10 mouse cellular contexts compared by ENCODE assay signal in the genomic region with DNA sequence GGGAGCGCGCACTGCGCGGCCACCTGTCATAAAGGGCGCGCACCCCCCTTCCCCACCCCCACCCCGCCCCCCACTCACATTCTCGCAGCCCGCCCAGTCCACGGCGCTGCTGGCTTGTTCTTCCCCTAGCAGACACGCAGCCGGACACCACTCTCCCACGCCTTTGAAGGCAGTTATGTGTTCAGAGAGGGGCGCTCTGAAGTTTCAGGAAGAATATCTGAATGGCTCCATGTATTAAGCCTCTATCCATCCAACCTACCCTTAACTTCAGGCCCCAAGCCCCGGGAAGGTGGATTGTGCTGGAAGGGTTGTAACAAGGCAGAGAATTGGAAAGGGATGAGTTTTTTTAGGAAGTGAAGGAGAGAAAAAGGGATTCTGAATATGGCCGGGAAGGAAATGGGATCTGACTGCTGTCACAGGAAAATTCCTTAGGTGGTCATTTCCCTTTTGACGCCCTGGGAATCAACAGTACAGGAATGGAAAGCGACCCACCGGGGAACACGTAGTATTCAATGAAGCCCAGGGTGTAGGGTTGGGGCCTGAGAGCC. TPM values are rescaled to one million over a fixed set of nuclear protein-coding genes. Genes with fewer than 3 reads are reported as not detected.
DNase-seq lines count a peak whose midpoint lies in the region; ATAC-seq lines count a peak whose summit lies in the region.
"Had no signal": no experiment of that assay in that cellular context is flagged by ENCODE, and none has a peak within 500 bp of the region (broad histone marks: within the 10 kb centered on the region; RNA-seq: fewer than 3 reads in every experiment).

No protein-coding gene starts in this region.

- peak overlapping the region; percentile 73 for H3K4me2 ChIP-seq in heart, embryonic 14.5 days (ENCODE audit: low read length)
- peak overlapping the region; percentile 59 for H3K4me2 ChIP-seq in hindbrain, embryonic 15.5 days
- H3K4me2 ChIP-seq in midbrain, embryonic 15.5 days = peak overlapping the region; percentile 60

- peaks cover 7% of the 10 kb centered on the region for H3K27me3 ChIP-seq in heart, embryonic 14.5 days (ENCODE audit: control insufficient read depth, insufficient read depth, low read length)
- peaks cover 4% of the 10 kb centered on the region; the same call in 1 of the 2 replicates for H3K27me3 ChIP-seq in hindbrain, embryonic 15.5 days
- H3K27me3 ChIP-seq in midbrain, embryonic 15.5 days (replicated peaks) = peaks cover 6% of the 10 kb centered on the region; the same call in 1 of the 2 replicates

- no peak for DNase-seq in heart, postnatal 25 days (ENCODE audit: low spot score)
- DNase-seq in embryo, embryonic 11 days = peak; percentile 13
- DNase-seq in adipocyte (ENCODE audit: low spot score) = no peak
- no peak for DNase-seq in spleen, postnatal 10 days (ENCODE audit: low spot score in 2 of 2)
- DNase-seq in yolk sac, embryonic 10.5 days (ENCODE audit: low spot score) = no peak

- H3K4me3 ChIP-seq in heart, embryonic 14.5 days (ENCODE audit: control insufficient read depth in 1 of 2, insufficient read depth in 1 of 2, low read depth in 1 of 2, low read length in 2 of 2) = peak overlapping the region; percentile 52 to 56
- peak overlapping the region; percentile 65 for H3K4me3 ChIP-seq in hindbrain, embryonic 15.5 days
- H3K4me3 ChIP-seq in midbrain, embryonic 15.5 days = peak overlapping the region; percentile 68
- H3K4me3 ChIP-seq: erythroblast, embryonic 14.5 days had no signal

- H3K36me3 ChIP-seq in heart, embryonic 14.5 days (ENCODE audit: control insufficient read depth, insufficient read depth, low read length) = no peaks in the 10 kb centered on the region
- H3K36me3 ChIP-seq in hindbrain, embryonic 15.5 days = no peaks in the 10 kb centered on the region
- no peaks in the 10 kb centered on the region for H3K36me3 ChIP-seq in midbrain, embryonic 15.5 days (replicated peaks)

- H3K9ac ChIP-seq in heart, embryonic 14.5 days (ENCODE audit: low read length) = no peak overlapping the region
- peak overlapping the region; percentile 85 for H3K9ac ChIP-seq in hindbrain, embryonic 15.5 days
- peak overlapping the region; percentile 77 for H3K9ac ChIP-seq in midbrain, embryonic 15.5 days

- ATAC-seq in heart, embryonic 14.5 days (ENCODE audit: insufficient number of reproducible peaks, insufficient read depth, low FRiP score, low read depth) = no peak
- peak; percentile 72 for ATAC-seq in hindbrain, embryonic 15.5 days (ENCODE audit: low FRiP score, low read depth)
- ATAC-seq in midbrain, embryonic 15.5 days (replicated peaks) = peak; percentile 73

- 28% methylated on average over 21 of the region's 21 CpGs for WGBS in heart, embryonic 14.5 days
- WGBS in hindbrain, embryonic 15.5 days = 31% methylated on average over 19 of the region's 21 CpGs
- WGBS in midbrain, embryonic 15.5 days = 33% methylated on average over 20 of the region's 21 CpGs

- no peak overlapping the region for H3K27ac ChIP-seq in heart, embryonic 14.5 days (replicated peaks in 1 of 2; ENCODE audit: control insufficient read depth in 1 of 2, insufficient read depth in 1 of 2, low read depth in 2 of 2, low read length in 2 of 2)
- H3K27ac ChIP-seq in hindbrain, embryonic 15.5 days (replicated peaks) = peak overlapping the region; percentile 97
- H3K27ac ChIP-seq in midbrain, embryonic 15.5 days = peak overlapping the region; percentile 97

- H3K4me1 ChIP-seq in heart, embryonic 14.5 days (ENCODE audit: control insufficient read depth in 2 of 2, insufficient read depth in 2 of 2, low read length in 2 of 2) = no peaks in the 10 kb centered on the region
- H3K4me1 ChIP-seq in hindbrain, embryonic 15.5 days (replicated peaks) = peaks cover 4% of the 10 kb centered on the region; the same call in 1 of the 2 replicates
- peaks cover 7% of the 10 kb centered on the region for H3K4me1 ChIP-seq in midbrain, embryonic 15.5 days

- intact Hi-C loops in heart, postnatal 25 days (cut with DNase I) = no loop called here

- no peaks in the 10 kb centered on the region for H3K9me3 ChIP-seq in heart, embryonic 14.5 days (ENCODE audit: control insufficient read depth, low read length)
- no peaks in the 10 kb centered on the region for H3K9me3 ChIP-seq in hindbrain, embryonic 15.5 days
- H3K9me3 ChIP-seq in midbrain, embryonic 15.5 days = no peaks in the 10 kb centered on the region

RNA-seq across cellular contexts. Expression of a gene that starts 0.7 kb away (rescaled TPM):
- 1.9 and 2.3 TPM in 2 replicates for polyA plus RNA-seq in heart, embryonic 14.5 days (2014; fragmentation: Nextera tagmentation; extraction: Ambion mirVana)
- total RNA-seq in heart, postnatal 25 days (2021) = under 1 TPM; 0.14 to 0.29 TPM
- 15.8 and 15.9 TPM in 2 replicates for polyA plus RNA-seq in hindbrain, embryonic 15.5 days (2015; fragmentation: Nextera tagmentation; extraction: Ambion mirVana)
- 20.1 and 20.9 TPM in 2 replicates for polyA plus RNA-seq in midbrain, embryonic 15.5 days (2015; fragmentation: Nextera tagmentation; extraction: Ambion mirVana)
- total RNA-seq: MEL had no signal
- polyA plus RNA-seq: erythroblast, embryonic 14.5 days had no signal

Comparison
In these comparisons a context has a peak if more than half of its experiments do, and no peak if none do; other contexts are left out.
1. H3K27ac ChIP-seq: peak in hindbrain, embryonic 15.5 days (single experiment) and midbrain, embryonic 15.5 days (single experiment); none in heart, embryonic 14.5 days (0 of 2).
2. Peak in every context shown above with its lines, with median percentiles within 50 percentile points of each other: H3K4me2 ChIP-seq and H3K4me3 ChIP-seq.